Mouse (Mus musculus): ENCODE results near the gene Vgll4. TPM values are rescaled to one million over a fixed set of nuclear protein-coding genes. Genes with fewer than 3 reads are reported as not detected.
A peak's percentile ranks its signal among the peaks of the same experiment; 100 is the strongest.

Vgll4 gene
- 114 and 129 TPM in 2 replicates for polyA plus RNA-seq (2016; fragmentation: Nextera tagmentation; extraction: Ambion mirVana)

DNA sequence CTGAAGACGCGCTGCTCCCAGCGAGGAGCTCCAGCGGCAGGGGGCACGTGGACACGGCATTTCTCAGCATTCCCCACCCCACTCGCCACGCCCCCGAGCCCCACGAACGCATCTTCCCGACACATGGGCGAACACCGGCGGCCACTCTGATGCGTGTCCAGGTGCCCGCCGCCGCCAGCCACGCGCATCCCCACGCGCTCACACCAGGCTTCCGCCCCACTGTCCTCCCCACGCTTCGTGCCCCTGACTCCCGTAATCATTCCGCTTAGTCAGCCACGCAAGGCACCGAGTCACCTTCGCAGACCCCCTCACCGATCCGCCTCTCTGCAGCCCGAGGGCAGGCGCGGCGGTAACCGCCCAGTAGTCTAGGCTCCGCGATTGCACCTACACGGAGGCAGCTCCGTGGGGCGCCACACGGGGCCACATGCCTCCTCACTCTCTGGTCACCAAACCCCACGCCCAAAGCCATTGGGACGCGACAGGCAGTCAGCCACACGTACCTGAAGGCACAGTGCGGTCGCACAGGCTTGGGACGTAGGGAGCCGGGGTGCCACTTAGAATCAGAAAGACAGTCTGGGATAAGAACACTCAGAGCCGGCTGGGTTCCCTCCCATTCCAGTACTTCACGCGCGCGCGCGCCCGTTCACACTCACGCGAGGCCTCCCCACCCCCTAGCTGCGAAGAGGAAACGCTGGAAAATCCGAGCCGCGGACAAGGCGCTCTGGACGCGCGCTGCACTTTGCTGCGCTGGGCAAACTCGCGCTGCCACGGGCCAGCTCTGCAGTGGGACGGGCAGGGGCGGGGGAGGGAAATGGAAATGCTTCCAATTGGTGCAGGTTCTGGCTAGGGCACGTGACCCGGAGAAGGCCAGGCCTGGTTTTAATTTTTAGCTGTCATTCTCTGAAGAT lies at the start of gene Vgll4:
Gene Vgll4, minus strand, starts transcription at position 782 of the 908 bp plus-strand sequence.
- Histone ChIP-seq H3K4me3 (peak within 1 kb of the TSS; percentile 75), H3K27ac (peak within 1 kb of the TSS; percentile 84), H3K27me3 (ENCODE audit: low read depth, poor library complexity, severe bottlenecking) (peaks cover 36% of the 10 kb centered on the region), H3K9me3 (replicated peaks) (no peaks in the 10 kb centered on the region), H3K36me3 (no peaks in the 10 kb centered on the region), H3K4me1 (peaks cover 52% of the 10 kb centered on the region)
- DNase-seq (ENCODE audit: low spot score): peak; percentile 87
- under 1% methylated on average over 79 of the region's 79 CpGs for WGBS

DNA sequence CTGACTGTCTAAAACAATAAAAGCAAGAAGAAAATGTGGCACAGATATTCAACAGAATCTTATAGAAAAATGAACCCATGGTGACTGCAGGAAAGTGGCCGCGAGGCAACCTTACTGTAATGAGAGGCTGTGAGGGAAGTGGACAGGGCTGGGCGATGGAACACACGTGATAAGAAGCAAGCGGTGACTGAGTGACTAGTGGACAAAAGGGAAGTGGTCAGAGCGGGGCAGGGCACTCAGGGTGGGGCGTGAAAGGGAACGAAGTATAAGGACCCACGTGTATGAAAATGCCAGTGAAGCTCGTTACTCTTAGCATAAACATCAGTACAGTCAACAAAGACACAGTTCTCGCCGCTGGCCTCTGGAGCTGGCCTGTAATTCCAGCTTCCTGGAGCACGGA lies 45.7 kb upstream of the Vgll4 start:
- no peak for DNase-seq (ENCODE audit: low spot score)
- H3K4me1 ChIP-seq: 0 out of 2 replicates have a peak, but pooled peaks cover 2% of the 10 kb centered on the region
- H3K27ac ChIP-seq: no peak overlapping the region
- H3K9me3 ChIP-seq (replicated peaks): no peaks in the 10 kb centered on the region
- no peaks in the 10 kb centered on the region for H3K27me3 ChIP-seq (ENCODE audit: low read depth, poor library complexity, severe bottlenecking)
- WGBS: 93% methylated on average over 13 of the region's 13 CpGs
- peaks cover 91% of the 10 kb centered on the region for H3K36me3 ChIP-seq
- no peak overlapping the region for H3K4me3 ChIP-seq

DNA sequence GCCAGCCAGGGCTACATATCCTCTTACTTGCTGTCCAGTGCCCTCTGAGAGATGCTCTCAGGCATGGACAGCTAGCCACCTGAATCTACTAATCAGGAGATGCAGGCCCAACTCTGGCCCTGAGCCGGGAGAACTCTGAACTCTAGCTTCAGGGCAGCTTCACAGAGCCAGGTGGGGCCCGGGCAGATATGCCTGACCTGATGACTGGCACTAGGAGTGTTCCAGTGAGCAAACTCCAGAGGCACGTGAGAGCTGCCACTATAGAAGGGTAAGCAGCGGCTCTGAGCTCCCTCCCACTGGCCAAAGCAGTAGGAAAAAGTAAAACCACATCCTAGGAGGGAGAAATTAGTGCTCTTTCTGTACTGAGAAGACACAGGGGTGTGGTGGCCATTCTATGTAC lies 43.8 kb upstream of the Vgll4 start:
- H3K36me3 ChIP-seq: peaks cover 92% of the 10 kb centered on the region
- no peak overlapping the region for H3K27ac ChIP-seq
- 91% methylated on average over 4 of the region's 4 CpGs for WGBS
- H3K4me3 ChIP-seq: no peak overlapping the region
- H3K9me3 ChIP-seq (replicated peaks): no peaks in the 10 kb centered on the region
- 0 out of 2 replicates have a peak, but pooled peaks cover 2% of the 10 kb centered on the region for H3K4me1 ChIP-seq
- H3K27me3 ChIP-seq (ENCODE audit: low read depth, poor library complexity, severe bottlenecking): no peaks in the 10 kb centered on the region
- DNase-seq (ENCODE audit: low spot score): no peak

DNA sequence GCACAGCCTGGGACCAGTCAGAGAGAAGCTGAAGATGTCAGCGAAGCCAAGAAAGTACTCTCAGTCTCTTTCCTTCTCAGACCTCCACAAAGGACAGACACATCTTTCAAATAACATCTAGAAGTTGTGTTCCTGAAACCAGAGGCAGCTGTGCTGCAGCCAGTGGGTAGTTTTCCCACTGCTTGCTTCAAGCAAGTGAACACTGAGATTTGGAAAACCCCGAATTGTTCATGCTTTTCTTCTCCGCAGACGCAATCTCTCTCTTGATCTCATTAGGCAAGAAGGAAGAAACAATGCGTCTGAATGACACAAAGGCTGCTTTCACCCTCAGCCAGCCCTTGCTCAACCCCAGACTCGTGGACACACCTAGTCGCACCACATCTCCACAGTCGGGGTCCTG lies 42.0 kb upstream of the Vgll4 start:
- peaks cover 79% of the 10 kb centered on the region for H3K36me3 ChIP-seq
- no peaks in the 10 kb centered on the region for H3K27me3 ChIP-seq (ENCODE audit: low read depth, poor library complexity, severe bottlenecking)
- H3K4me1 ChIP-seq: peaks cover 12% of the 10 kb centered on the region
- 81% methylated on average over 8 of the region's 8 CpGs for WGBS
- H3K9me3 ChIP-seq (replicated peaks): no peaks in the 10 kb centered on the region
- no peak overlapping the region for H3K4me3 ChIP-seq
- H3K27ac ChIP-seq: no peak overlapping the region
- DNase-seq (ENCODE audit: low spot score): no peak

DNA sequence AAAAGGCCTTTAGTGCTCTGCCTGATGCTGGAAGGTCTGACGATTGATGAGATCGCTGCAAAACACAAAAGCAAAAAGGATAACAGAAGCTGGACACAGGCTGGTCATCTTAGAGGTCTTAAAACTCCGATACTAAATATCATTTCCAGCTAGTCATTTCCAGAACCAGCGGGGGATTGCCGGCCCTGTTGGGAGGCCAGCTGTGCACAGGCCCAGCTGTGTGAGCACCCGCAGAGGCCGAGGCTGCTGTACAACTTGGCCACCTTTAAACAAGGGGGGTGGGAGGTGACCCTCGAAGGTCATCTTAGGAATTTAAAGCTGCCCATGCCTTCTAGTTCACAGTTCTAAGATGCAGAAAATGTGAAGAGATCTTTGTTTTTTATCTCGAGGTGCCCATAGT lies 41.0 kb upstream of the Vgll4 start:
- 87% methylated on average over 9 of the region's 9 CpGs for WGBS
- Histone ChIP-seq H3K27me3 (ENCODE audit: low read depth, poor library complexity, severe bottlenecking) (no peaks in the 10 kb centered on the region), H3K4me3 (no peak overlapping the region), H3K27ac (no peak overlapping the region), H3K36me3 (peaks cover 69% of the 10 kb centered on the region), H3K9me3 (replicated peaks) (no peaks in the 10 kb centered on the region), H3K4me1 (peaks cover 13% of the 10 kb centered on the region)
- DNase-seq (ENCODE audit: low spot score): no peak

DNA sequence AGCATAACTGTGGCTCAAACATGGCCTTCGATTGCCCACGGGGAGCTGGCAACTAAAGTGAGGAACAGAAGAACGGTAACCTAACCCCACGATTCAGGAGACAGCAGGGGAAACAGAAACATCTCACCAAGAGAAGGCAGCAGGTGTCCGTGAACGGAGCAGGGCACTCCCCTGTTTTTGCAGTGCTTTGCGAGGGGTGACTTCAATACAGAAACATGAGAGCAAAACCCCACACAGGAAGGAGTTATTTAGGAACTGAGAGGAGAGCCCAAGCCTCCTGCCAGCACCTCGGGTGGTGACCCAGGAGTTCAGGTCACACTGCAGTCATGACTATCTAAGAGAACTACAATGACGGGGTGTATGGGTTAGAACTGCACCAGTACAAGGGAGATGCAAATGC lies 40.5 kb upstream of the Vgll4 start:
- Histone ChIP-seq H3K36me3 (peaks cover 68% of the 10 kb centered on the region), H3K4me1 (peaks cover 13% of the 10 kb centered on the region), H3K9me3 (replicated peaks) (no peaks in the 10 kb centered on the region), H3K27ac (no peak overlapping the region), H3K4me3 (no peak overlapping the region), H3K27me3 (ENCODE audit: low read depth, poor library complexity, severe bottlenecking) (no peaks in the 10 kb centered on the region)
- DNase-seq (ENCODE audit: low spot score): no peak
- WGBS: 85% methylated on average over 9 of the region's 9 CpGs

DNA sequence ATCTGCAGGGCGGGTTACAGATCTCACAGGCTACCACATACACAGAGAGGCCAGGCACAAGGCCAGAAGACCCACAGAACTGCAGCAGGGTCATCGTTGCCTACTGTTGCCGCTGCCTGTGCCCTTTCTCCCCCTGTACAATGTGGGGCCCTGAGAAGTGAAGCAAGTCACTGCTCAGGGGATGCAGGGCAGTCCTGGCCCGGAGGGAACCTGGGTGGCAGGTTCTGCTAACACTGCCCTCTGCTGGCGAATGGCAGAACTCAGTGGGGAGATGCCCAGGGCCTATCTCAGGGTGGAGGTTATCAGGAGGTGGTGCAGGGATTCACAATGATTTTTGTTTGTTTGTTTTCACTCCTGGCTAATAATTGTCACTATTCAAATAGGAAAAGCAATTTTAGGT lies 37.9 kb upstream of the Vgll4 start:
- Histone ChIP-seq H3K9me3 (replicated peaks) (no peaks in the 10 kb centered on the region), H3K36me3 (peaks cover 60% of the 10 kb centered on the region)

DNA sequence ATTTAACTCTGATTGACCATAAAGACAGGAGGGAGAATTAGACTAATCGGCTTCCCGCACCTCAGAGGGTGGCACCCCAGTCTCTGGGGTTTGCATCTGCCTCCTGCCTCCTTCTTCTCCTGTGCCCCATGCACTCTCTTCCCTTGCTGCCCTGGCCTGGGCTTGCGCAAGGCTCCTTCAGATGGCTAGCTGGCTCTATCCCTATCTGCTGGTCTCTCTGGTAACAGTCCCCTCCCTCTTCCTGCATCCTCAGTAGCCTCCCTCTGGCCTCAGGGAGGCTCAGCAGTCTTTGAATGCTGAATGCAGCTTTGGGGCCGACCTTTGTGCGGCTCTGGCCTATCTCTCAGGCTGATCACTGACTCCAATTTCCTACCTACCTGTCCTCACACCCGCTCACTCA lies 37.2 kb upstream of the Vgll4 start:
- Histone ChIP-seq H3K27ac (peak overlapping the region; percentile 31; the same call in 1 of the 2 replicates), H3K4me3 (no peak overlapping the region), H3K4me1 (peaks cover 10% of the 10 kb centered on the region), H3K9me3 (replicated peaks) (no peaks in the 10 kb centered on the region), H3K27me3 (ENCODE audit: low read depth, poor library complexity, severe bottlenecking) (no peaks in the 10 kb centered on the region), H3K36me3 (peaks cover 55% of the 10 kb centered on the region)
- no peak for DNase-seq (ENCODE audit: low spot score)
- WGBS: 61% methylated on average over 6 of the region's 6 CpGs

More for the DNA sequence above, 37.9 kb upstream of the Vgll4 start:
- Histone ChIP-seq H3K4me3 (no peak overlapping the region), H3K27ac (peak overlapping the region; percentile 31; the same call in 1 of the 2 replicates), H3K4me1 (peaks cover 13% of the 10 kb centered on the region), H3K27me3 (ENCODE audit: low read depth, poor library complexity, severe bottlenecking) (no peaks in the 10 kb centered on the region)
- DNase-seq (ENCODE audit: low spot score): peak; percentile 89
- 36% methylated on average over 5 of the region's 5 CpGs for WGBS

DNA sequence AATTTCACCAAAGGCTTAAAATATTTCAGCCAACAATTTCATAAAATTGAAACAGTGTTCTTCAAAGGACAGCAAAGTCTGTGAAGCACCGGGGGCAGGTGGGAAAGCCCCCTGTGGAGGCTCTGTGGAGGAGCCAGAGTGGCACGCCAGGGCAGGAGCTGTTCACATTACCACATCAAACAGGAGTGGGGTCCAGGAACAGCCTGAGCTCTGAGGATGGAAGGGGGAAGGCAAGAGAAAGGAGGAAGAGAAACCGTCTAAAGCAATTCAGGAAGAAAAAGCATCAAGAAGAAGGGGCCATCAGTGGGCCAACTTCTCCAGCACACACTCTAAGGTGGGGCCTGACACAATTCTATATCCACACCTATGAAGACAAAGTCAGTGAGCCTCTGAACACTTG lies 36.3 kb upstream of the Vgll4 start:
- Histone ChIP-seq H3K27me3 (ENCODE audit: low read depth, poor library complexity, severe bottlenecking) (no peaks in the 10 kb centered on the region), H3K36me3 (peaks cover 46% of the 10 kb centered on the region), H3K9me3 (replicated peaks) (no peaks in the 10 kb centered on the region), H3K4me3 (no peak overlapping the region), H3K4me1 (peaks cover 10% of the 10 kb centered on the region), H3K27ac (no peak overlapping the region)
- DNase-seq (ENCODE audit: low spot score): no peak
- 62% methylated on average over 3 of the region's 3 CpGs for WGBS

DNA sequence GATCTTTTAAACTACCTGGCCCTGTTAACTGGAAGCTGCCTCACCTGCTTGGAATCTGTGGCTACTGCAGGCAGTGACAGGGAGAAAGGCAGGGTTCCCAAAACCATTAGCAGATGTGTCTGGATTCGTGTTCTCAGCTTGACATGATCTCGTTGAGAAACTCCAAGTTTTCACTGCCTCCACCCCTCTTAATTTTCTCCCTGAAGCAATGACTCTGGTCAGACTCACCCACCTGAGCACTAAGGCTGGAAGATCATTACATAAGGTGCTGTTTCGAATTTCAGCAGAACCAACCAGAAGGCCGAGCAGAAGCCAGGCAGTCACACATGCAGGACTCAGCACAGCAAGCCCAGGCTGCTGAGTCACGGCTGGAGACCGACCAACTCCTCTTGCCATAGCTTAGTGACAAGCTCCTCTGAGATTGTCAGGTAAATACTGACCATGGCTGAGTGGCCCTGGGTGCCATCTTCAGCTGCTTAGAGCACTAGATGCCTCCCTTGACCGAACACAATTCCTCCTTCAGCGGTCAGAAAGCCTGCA lies 35.6 kb upstream of the Vgll4 start:
- Histone ChIP-seq H3K4me1 (peaks cover 10% of the 10 kb centered on the region), H3K36me3 (peaks cover 43% of the 10 kb centered on the region), H3K27me3 (ENCODE audit: low read depth, poor library complexity, severe bottlenecking) (no peaks in the 10 kb centered on the region), H3K27ac (no peak overlapping the region), H3K9me3 (replicated peaks) (no peaks in the 10 kb centered on the region), H3K4me3 (no peak overlapping the region)
- no peak for DNase-seq (ENCODE audit: low spot score)
- 86% methylated on average over 8 of the region's 8 CpGs for WGBS

DNA sequence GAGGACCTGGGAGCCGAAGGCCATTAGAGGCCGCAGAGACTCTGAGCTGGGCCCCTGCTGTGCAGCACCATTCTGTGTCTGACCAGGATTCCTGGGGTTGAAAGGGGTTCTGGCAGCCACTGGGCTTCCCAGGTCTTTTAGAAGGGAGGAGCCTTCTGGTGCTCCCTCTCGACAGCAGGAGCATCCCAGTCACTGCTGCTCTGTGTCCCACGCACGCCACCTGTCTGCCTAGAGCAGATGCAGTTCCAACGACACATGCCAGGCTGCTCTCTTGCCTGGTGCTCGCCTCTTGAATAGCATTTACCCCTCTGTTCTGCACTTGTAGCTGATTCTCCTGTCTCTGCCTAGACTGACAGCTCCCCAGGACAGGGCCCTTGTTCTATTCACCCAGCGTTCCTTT lies 34.8 kb upstream of the Vgll4 start:
- Histone ChIP-seq H3K27ac (no peak overlapping the region), H3K36me3 (peaks cover 43% of the 10 kb centered on the region), H3K4me3 (no peak overlapping the region), H3K9me3 (replicated peaks) (no peaks in the 10 kb centered on the region), H3K27me3 (ENCODE audit: low read depth, poor library complexity, severe bottlenecking) (no peaks in the 10 kb centered on the region), H3K4me1 (peaks cover 10% of the 10 kb centered on the region)
- DNase-seq (ENCODE audit: low spot score): no peak
- 91% methylated on average over 8 of the region's 8 CpGs for WGBS

DNA sequence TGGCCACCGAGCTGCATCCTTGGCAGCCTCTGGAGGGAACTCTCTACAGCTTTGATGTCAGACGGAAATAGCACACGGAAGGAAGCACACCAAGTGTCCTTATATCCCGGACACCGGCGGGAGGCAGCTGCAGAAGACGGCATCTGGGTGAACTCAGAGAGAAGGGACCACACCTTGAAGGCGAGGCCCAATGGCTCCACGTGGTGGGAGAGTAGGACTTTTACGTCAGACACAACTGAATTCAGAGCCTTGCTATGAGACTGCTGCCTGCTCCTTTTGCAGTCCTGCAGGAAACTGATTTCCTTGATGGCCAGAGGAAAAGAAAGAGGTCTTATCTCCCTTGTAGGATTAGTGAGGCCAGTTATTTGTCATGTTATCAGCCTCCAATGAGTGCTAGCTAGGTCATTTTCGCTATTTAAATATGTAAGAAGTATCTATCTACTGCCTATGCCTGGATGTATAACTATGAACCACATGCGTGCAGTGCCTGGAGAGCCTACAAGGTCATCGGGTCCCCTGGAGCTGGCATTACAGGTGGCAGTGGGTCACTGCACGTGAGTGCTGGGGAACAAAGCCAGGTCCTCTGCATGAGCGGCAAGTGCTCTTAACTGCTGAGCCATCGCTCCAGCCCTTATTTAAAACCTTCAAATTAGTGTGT lies 28.7 kb upstream of the Vgll4 start:
- Histone ChIP-seq H3K4me3 (no peak overlapping the region), H3K4me1 (peaks cover 29% of the 10 kb centered on the region), H3K27ac (peak overlapping the region; percentile 75), H3K36me3 (peaks cover 10% of the 10 kb centered on the region), H3K9me3 (replicated peaks) (no peaks in the 10 kb centered on the region), H3K27me3 (ENCODE audit: low read depth, poor library complexity, severe bottlenecking) (no peaks in the 10 kb centered on the region)
- DNase-seq (ENCODE audit: low spot score): no peak
- WGBS: 83% methylated on average over 16 of the region's 16 CpGs

DNA sequence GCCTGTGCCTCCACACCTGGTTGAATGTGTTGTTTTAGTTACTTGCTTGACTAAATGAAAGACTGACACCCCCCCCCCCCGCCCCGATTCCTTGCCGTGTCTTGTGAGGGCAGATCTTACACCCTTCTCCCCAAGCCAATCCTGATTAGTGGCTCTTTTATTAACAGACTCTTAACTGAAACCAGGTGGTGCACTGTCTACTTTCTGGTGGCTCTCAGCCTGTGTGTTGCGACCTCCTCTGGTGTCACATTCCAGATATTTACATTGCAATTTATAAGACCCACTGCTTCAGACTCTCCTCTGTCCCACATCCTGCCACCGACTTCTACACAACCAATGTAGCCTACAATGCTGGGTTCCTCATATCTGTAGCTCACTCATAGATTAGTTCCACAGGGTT lies 27.7 kb upstream of the Vgll4 start:
- 26% methylated on average over 5 of the region's 5 CpGs for WGBS
- peak overlapping the region; percentile 75 for H3K27ac ChIP-seq
- peaks cover 10% of the 10 kb centered on the region for H3K36me3 ChIP-seq

More for the DNA sequence above, 27.7 kb upstream of the Vgll4 start:
- Histone ChIP-seq H3K4me3 (no peak overlapping the region), H3K4me1 (peaks cover 29% of the 10 kb centered on the region), H3K9me3 (replicated peaks) (no peaks in the 10 kb centered on the region), H3K27me3 (ENCODE audit: low read depth, poor library complexity, severe bottlenecking) (no peaks in the 10 kb centered on the region)
- peak; percentile 46 for DNase-seq (ENCODE audit: low spot score)

All from limb, embryonic 10.5 days (tissue).